Mouse (Mus musculus): Measurements from ENCODE around the gene Xrra1.

GRCm38 (mm10) chr7:99824649-99825483, 34.0 kb upstream of the Xrra1 start:
- TF ChIP-seq MAX (IDR thresholded peaks at IDR 0.05) = no peak
- TF ChIP-seq CTCF (IDR thresholded peaks at IDR 0.05; ENCODE audit: control insufficient read depth, insufficient read depth, insufficient read length) = no peak
- no peak for TF ChIP-seq USF1 (IDR thresholded peaks at IDR 0.05; ENCODE audit: low read depth)
- TF ChIP-seq MYOG (IDR thresholded peaks at IDR 0.05; ENCODE audit: control insufficient read depth, extremely low read depth, insufficient read length) = no peak
- TF ChIP-seq MYOD1 (IDR thresholded peaks at IDR 0.05; ENCODE audit: control insufficient read depth, insufficient read length, low read depth) = no peak

All from C2C12 (cell line).